Mouse (Mus musculus) gastrocnemius, postnatal 14 days (tissue): ENCODE measurements around the gene Rag1. TPM values are rescaled to one million over a fixed set of nuclear protein-coding genes. Genes with fewer than 3 reads are reported as not detected.

Source experiments
- DNase-seq: peaks from one replicate; pipeline ENCODE4 v3.0.0; 2021; ENCODE audit warnings: mixed read lengths
- intact Hi-C: fragments of 180-260 bp; cut with DNase I; formaldehyde crosslinking; loops from one replicate; pipeline ENCODE4 v1.15.1; 2025; ENCODE audit warnings: low total_unique reads
- total RNA-seq, 2 experiments: library from RNA; stranded (reverse); gene quantifications; 2 replicates each; pipeline ENCODE4 v1.2.3; 2021

Rag1 gene
- total RNA-seq, 2 experiments from 2014 or later = 0.04 to 0.10 TPM

DNA sequence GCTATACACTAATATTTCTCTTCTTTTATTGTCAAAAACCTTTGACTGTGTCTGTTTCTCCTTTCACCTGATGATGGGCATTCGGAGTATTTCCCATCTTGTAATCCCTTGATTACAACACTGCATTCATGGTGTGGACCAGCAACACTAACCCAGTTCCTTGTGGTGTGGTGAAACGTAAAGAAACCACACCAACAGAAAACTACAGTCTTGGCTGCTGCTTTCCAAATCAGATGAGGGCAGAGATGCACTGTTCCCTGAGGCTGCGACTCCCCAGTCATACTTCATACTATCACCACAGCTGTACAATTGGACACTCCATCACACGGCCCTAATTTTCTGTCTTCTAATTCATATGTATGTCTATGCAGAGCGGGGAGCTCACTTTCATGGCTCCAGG, 54.6 kb downstream of the Rag1 start:
- no peak for DNase-seq
- intact Hi-C loops = loop anchor here (5.0 kb wide), 1 partner anchor 58 kb away; no protein-coding TSS in a partner anchor

DNA sequence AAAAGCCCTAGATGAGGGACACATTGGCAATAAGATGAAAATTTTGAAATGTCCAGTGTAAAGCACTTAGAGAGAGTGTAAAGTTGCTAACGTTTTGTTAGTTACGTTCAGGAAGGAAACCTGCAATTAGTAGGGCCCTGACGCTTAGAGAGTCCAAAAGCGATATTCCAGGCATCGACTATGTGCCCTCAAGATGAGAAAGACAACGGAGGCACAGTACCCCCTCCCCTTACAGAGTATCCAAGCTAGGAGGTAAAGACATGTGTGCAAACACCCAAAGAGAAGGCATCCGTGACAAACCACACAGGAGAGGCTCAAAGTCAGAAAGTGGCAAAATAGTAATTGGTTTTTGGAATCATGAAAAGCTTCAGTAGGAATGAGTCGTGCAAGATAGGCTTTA, 56.4 kb downstream of the Rag1 start:
- no peak for DNase-seq
- intact Hi-C loops = no loop called here

DNA sequence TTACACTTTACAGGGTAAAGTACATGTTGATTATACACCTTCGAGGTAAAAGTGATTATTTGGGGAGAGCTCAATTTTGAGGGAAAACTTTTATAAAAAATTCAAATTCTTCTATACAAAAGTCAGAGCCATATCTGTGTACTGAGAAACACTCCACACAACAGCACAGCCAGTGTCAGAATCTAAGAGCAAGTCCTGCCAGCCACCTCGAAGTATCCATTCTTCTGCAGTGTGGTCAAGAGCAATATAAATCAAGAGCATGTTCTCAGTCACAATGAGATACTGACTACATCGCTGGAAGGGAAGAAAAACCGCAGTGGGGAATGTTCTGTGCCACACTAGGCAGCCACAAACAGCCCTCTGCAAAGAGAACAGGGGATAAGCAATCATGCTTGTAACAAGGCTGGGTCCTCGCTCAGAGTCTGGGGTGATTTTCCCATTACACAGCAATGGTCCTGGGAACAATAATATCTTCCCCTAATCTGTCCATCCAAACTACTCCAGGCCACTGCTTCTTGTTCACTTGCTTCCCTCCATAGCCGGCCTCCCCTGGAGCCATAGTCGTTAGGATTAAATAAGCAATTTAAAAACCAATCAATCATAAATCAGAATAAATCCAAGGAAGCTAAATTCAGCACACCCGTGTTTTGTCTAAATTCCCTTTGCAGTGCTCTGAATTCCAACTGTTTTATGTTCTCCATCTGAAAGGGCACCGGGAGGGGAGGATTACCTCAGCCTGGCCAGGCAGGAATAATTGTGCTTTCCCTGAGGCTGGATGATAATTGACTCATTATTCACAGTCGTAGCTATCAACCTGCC, 57.1 kb downstream of the Rag1 start:
- DNase-seq = no peak
- intact Hi-C loops = no loop called here

DNA sequence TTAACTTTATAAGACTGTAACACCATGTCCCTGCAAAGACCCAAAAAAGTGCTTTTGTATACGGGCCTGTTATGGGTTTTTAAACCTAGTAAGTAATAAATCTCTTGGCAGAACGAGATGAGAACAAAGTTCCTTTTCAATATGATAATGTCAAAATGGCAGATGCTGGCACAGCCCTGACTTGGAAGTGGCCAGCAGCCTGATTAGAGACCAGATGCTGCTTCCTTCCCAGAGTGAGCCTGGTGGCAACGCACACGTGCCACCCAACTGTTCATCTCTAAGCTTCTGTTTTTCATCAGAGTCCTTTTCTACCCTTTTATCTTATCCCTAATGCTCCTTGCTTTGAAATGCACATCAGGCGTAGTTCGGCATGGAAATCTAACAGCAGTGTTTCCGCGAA, 57.9 kb downstream of the Rag1 start:
- intact Hi-C loops = no loop called here
- DNase-seq = no peak

Other genes with a start within 250 kb of the Rag1 start
- not detected for gene Rag2, start 24.8 kb downstream of the Rag1 start, total RNA-seq
- 10 to 100 TPM; 52.8 to 55.1 TPM for gene B230118H07Rik, start within 50 bp of the Rag1 start, total RNA-seq
- 10 to 100 TPM in 1 of 2 experiments, 1 to 10 TPM in 1; 9.6 to 10.1 TPM for gene Traf6, start 28.9 kb upstream of the Rag1 start, total RNA-seq
- gene Prr5l, start 233.5 kb upstream of the Rag1 start, total RNA-seq = 1 to 10 TPM; 1.1 to 2.2 TPM
- gene Commd9, start 236.7 kb upstream of the Rag1 start, total RNA-seq = 10 to 100 TPM; 28.6 to 29.4 TPM